Mouse (Mus musculus): ENCODE results near the gene Slc35b4.

DNA sequence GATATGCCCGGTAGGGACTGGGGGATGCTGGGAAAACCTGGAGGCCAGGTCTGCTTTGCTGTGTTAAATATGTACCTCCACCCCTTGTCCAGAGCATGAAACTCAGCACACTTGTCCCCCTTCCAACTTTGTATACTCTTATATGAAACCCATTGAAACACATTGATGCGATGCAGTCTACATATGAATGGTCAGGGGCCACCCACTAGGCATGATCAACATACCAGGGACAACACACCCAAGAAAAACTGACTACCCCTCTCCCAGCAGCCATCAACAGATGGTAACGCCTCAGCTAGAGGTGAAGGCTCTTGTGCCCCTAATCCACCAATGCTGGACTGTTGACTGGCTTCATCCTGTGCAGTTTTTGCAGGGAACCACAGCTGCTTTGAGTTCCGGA is 3.0 kb upstream of the Slc35b4 start:
- TF ChIP-seq CTCF (IDR thresholded peaks at IDR 0.05; ENCODE audit: borderline replicate concordance, control insufficient read depth, extremely low read depth, insufficient read depth, low read length, poor library complexity) (no peak), POLR2A (IDR thresholded peaks at IDR 0.05; ENCODE audit: control insufficient read depth, extremely low read depth, insufficient read depth, low read length, poor library complexity) (no peak)
